Mouse (Mus musculus) forebrain, embryonic 15.5 days (tissue): ENCODE results near the gene Spata3. TPM values are rescaled to one million over a fixed set of nuclear protein-coding genes. Genes with fewer than 3 reads are reported as not detected.
A peak's percentile ranks its signal among the peaks of the same experiment; 100 is the strongest.

Source experiments
- ATAC-seq: fragments of 200-750 bp; cut with Nextera tagmentation; replicated peaks from 2 replicates; pipeline ENCODE4 v1.8.0; 2017; ENCODE audit warnings: mild to moderate bottlenecking, moderate TSS enrichment, moderate library complexity
- H3K27ac ChIP-seq: fragments of 300-500 bp; sonication (generic); replicated peaks from 2 replicates; pipeline ENCODE4 v1.5.1; 2015; ENCODE audit warnings: mild to moderate bottlenecking, inconsistent platforms
- H3K27me3 ChIP-seq: fragments of 300-500 bp; sonication (generic); 2 replicates; pipeline ENCODE4 v1.6.1; 2015; ENCODE audit warnings: inconsistent platforms
- H3K36me3 ChIP-seq: fragments of 300-500 bp; sonication (generic); 2 replicates; pipeline ENCODE4 v1.6.1; 2015; ENCODE audit warnings: mild to moderate bottlenecking, inconsistent platforms
- H3K4me1 ChIP-seq: fragments of 300-500 bp; sonication (generic); 2 replicates; pipeline ENCODE4 v1.6.1; 2015; ENCODE audit warnings: inconsistent platforms
- H3K4me2 ChIP-seq: fragments of 300-500 bp; sonication (generic); replicated peaks from 2 replicates; pipeline ENCODE4 v1.6.1; 2015; ENCODE audit warnings: mild to moderate bottlenecking, inconsistent platforms
- H3K4me3 ChIP-seq: fragments of 300-500 bp; sonication (generic); 2 replicates; pipeline ENCODE4 v1.5.1; 2015; ENCODE audit warnings: mild to moderate bottlenecking, inconsistent platforms
- H3K9ac ChIP-seq: fragments of 300-500 bp; sonication (generic); replicated peaks from 2 replicates; pipeline ENCODE4 v1.6.1; 2015; ENCODE audit warnings: mild to moderate bottlenecking, inconsistent platforms
- H3K9me3 ChIP-seq: fragments of 300-500 bp; sonication (generic); 2 replicates; pipeline ENCODE4 v1.6.1; 2016; ENCODE audit warnings: inconsistent platforms
- WGBS: fragments of 180-500 bp; shearing (Covaris S2); methylation state at CpG from one replicate; pipeline ENCODE4 v1.1.7; 2015; ENCODE audit warnings: mixed read lengths; 5-methylcytosine and 5-hydroxymethylcytosine counted together
- polyA plus RNA-seq: library from polyadenylated mRNA; unstranded; fragments of >200 nt; fragmentation: Nextera tagmentation; extraction: Ambion mirVana; gene quantifications from 2 replicates; pipeline ENCODE4 v1.2.1, GENCODE M21; 2015

Spata3 gene
- polyA plus RNA-seq, 1 experiment from 2014 or later = 0.66 TPM

DNA sequence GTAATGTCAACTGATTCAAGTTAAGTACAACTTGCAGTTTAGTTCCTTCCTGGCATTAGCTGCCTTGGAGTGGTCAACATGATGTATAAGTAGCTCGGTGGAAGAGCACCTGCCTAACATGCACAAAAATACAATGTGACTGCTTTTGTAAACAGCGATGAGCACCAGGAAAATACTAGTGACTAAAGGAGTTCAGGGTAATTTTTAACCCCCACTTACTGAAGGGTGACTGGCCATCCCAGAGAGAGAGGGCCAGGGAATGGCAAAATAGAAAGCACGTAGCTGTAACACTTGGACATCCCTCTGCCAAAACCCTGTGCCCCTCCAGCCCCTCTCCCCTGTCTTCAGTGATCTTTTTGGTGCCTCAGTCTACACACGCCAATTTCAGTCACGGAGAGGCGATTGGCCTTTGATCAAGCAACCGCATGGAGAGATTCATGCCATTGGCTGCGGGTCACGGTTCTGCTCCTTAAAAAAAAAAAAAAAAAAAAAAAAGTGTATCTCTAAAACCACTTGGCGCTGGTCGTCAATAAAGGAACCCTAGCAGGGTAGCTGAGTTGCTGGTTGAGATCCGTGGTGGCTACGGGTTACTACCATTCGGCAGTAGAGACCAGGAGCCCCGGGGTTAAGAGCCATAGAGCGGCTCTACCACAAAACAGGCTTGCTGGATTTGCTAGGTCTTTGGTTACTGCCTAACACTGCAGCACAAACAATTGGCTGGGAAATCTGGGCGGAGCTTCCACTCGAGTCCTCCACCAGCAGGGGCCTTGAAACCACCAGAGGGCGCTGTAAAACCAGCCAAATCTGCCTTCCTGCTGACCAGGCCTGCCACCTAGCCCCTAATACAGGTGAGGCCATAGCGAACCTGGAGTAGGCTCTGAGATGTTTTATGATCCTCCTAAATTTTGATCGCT is 42.5 kb downstream of the Spata3 start:
- H3K36me3 ChIP-seq = no peaks in the 10 kb centered on the region
- WGBS = 11% methylated on average over 21 of the region's 21 CpGs
- H3K9ac ChIP-seq = peak overlapping the region; percentile 36
- peaks cover 8% of the 10 kb centered on the region for H3K4me1 ChIP-seq
- peak; percentile 76 for ATAC-seq
- peak overlapping the region; percentile 44 for H3K4me2 ChIP-seq
- peak overlapping the region; percentile 49; the same call in 1 of the 2 replicates for H3K27ac ChIP-seq
- peak overlapping the region; percentile 37 for H3K4me3 ChIP-seq
- H3K9me3 ChIP-seq = no peaks in the 10 kb centered on the region
- no peaks in the 10 kb centered on the region for H3K27me3 ChIP-seq

DNA sequence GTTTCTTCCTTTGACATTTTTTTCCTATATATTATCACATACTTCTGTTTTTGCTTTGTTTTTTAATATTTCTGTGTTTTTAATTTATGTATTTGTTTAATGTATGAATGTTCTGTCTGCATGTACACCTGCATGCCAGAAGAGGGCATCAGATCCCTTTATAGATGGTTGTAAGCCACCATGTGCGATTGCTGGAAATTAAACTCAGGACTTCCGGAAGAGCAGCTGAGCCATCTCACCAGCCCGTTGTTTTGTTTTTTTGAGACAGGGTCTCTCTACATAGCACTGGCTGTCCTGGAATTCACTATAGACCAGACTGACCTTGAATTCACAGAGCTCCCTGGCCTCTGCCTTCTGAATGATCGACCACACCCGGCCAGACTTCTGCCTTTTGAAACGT is 45.9 kb downstream of the Spata3 start:
- H3K9me3 ChIP-seq = no peaks in the 10 kb centered on the region
- H3K9ac ChIP-seq = no peak overlapping the region
- no peak overlapping the region for H3K4me3 ChIP-seq
- no peak for ATAC-seq
- no peaks in the 10 kb centered on the region for H3K27me3 ChIP-seq
- no peak overlapping the region for H3K4me2 ChIP-seq
- no peak overlapping the region for H3K27ac ChIP-seq
- peaks cover 4% of the 10 kb centered on the region for H3K36me3 ChIP-seq
- peaks cover 22% of the 10 kb centered on the region for H3K4me1 ChIP-seq
- 87% methylated on average over 6 of the region's 6 CpGs for WGBS

DNA sequence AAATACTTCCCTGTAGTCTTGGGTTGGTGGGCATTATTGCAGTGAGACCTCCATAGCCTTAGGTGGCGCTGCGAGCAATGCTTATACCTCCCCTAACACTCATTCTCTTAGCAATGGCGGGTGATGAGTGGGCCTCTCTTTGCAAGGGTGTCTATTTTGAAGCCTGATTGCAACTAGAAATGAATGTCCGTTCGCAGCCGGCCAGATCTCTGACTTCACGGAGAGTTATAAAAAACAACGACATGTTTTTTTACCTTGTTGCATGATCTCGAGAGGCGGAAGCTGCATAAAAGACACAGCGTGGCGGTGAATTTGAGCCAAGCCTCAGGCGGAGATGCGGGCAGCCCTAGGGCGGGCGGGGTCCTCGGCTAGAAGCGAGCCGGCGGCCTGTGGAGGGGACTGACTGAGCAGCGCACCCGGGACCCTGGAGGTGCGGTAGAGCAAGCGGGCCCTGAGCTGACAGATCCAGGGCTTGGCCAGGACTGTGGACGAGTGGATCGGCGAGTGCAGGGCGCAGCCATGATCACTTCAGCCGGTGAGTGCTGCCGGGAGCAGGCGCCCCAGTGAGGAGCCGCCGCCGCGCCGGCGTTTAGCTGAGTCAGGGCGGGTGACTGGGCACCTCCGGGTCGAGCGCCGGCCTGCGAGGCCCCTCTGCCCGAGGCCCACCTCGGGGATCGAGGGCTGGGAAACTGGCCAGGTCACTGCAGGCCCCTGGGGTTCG is 47.8 kb downstream of the Spata3 start, which contains the start of gene Psmd1:
TSS of gene Psmd1 (plus strand) at position 117 of the 721 bp plus-strand sequence.
- Histone ChIP-seq H3K9ac (peak within 1 kb of the TSS; percentile 93), H3K27ac (peak within 1 kb of the TSS; percentile 74), H3K4me3 (peak within 1 kb of the TSS; percentile 92), H3K27me3 (no peaks in the 10 kb centered on the region), H3K4me2 (peak within 1 kb of the TSS; percentile 85), H3K9me3 (no peaks in the 10 kb centered on the region), H3K4me1 (peaks cover 18% of the 10 kb centered on the region), H3K36me3 (peaks cover 4% of the 10 kb centered on the region)
- ATAC-seq = peak; percentile 94
- under 1% methylated on average over 47 of the region's 47 CpGs for WGBS

DNA sequence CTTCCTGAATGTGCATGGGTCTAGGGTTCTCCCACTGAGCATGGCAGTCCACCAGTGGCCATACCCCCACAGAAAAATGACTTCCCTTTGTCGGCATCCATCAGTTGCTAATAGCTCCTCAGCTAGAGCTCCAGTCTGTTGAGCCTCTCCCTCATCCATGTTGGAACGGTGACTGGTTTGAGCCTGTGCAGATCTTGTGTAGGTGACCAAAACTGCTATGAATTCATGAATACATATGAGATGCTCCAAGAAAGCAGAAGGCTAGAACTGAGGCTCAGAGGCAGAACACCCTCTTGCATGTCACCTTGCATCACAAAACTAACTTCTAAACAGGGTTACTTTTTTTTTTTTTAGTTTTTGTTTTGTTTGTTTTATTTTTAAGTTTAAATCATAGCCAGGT is 59.9 kb downstream of the Spata3 start:
- peaks cover 74% of the 10 kb centered on the region for H3K36me3 ChIP-seq
- ATAC-seq = no peak
- H3K27me3 ChIP-seq = no peaks in the 10 kb centered on the region
- H3K4me2 ChIP-seq = no peak overlapping the region
- no peak overlapping the region for H3K9ac ChIP-seq
- H3K4me3 ChIP-seq = no peak overlapping the region
- no peaks in the 10 kb centered on the region for H3K4me1 ChIP-seq
- 93% methylated on average over 2 of the region's 2 CpGs for WGBS
- H3K27ac ChIP-seq = no peak overlapping the region
- no peaks in the 10 kb centered on the region for H3K9me3 ChIP-seq

Other genes with a start within 250 kb of the Spata3 start
- 0.29 and 0.41 TPM in 2 replicates for gene A630001G21Rik, start 238.2 kb upstream of the Spata3 start, polyA plus RNA-seq
- gene Cab39, start 223.4 kb upstream of the Spata3 start, polyA plus RNA-seq = 49.2 and 53.2 TPM in 2 replicates
- gene Itm2c, start 122.5 kb upstream of the Spata3 start, polyA plus RNA-seq = 148 and 160 TPM in 2 replicates
- 4.4 and 4.6 TPM in 2 replicates for gene 4933407L21Rik, start 88.3 kb upstream of the Spata3 start, polyA plus RNA-seq
- 0.15 and 0.17 TPM in 2 replicates for gene Gpr55, start 55.8 kb upstream of the Spata3 start, polyA plus RNA-seq
- gene 2810459M11Rik, start 29.0 kb downstream of the Spata3 start, polyA plus RNA-seq = 10.5 and 10.6 TPM in 2 replicates
- 175 and 182 TPM in 2 replicates for gene Psmd1, start 47.6 kb downstream of the Spata3 start, polyA plus RNA-seq
- gene Htr2b, start 95.2 kb downstream of the Spata3 start, polyA plus RNA-seq = 0.25 and 0.40 TPM in 2 replicates
- gene Gm21972, start 116.8 kb downstream of the Spata3 start, polyA plus RNA-seq = 0.32 TPM in 1 of 2 replicates, not detected in the other
- gene Armc9, start 138.0 kb downstream of the Spata3 start, polyA plus RNA-seq = 34.6 and 35.1 TPM in 2 replicates